Mouse (Mus musculus) inflammation-experienced regulatory T-cells, adult 16 weeks (primary cell): ENCODE measurements around the gene Rnf183. TPM values are rescaled to one million over a fixed set of nuclear protein-coding genes. Genes with fewer than 3 reads are reported as not detected.

Experiments used
- polyA plus RNA-seq: library from polyadenylated mRNA; unstranded; fragments of 100-300 nt; shearing (Covaris generic); gene quantifications from one replicate; pipeline ENCODE4 v1.2.1, GENCODE M21; 2017

Rnf183 gene
- not detected for polyA plus RNA-seq

DNA sequence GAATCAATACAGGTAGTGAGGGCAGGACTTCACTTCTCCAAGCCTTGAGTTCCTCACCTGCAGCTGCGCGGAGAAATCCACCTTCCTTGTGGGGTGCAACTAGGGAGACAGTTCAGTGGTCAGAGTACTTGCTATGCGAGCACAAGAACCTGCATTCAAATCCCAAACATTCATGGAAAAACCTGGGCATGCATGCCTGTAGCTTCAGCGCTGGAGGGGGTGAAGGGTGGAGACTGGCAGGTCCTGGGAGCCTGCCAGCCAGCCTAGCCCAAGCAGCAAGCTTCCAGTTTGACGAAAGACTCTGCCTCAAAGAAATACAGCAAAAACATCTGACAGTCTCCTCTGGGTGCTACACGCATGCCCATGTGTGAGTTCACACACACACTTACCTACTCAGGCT is at the start of gene Rnf183:
Rnf183 (minus strand) TSS at position 172 of the 400 bp plus-strand sequence.

GRCm38 (mm10) chr4:62479937-62480708 is 45.1 kb upstream of the Rnf183 start, which contains the start of gene Bspry:
TSS of gene Bspry (plus strand) at chr4:62480053.

DNA sequence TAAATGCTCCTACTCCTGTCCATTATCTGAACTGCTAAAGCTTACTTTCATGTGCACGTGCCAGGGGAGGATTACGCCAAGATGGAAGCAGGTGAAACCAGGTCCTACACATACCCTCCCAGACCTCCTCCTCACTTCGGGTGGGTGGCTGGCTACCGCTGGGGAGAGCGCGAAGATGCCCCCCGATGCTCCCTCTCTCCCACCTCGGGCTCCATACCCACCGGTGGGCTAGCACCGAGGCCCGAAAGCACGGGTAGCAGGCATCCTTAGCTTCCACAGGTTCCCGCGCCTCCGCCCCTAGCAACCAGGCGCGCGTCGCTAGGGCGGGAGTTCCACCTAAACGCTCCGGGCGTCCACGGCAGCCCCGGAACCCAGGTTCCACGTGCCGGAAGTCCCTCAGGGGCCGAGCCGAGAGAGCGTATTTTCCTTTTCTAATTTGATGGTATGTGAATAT is 35.6 kb upstream of the Rnf183 start, which contains the start of gene Wdr31:
Wdr31 (minus strand) TSS at position 299 of the 454 bp plus-strand sequence.

GRCm38 (mm10) chr4:62408601-62409282 is 26.3 kb downstream of the Rnf183 start, which contains the start of the genes Cdc26 and Prpf4:
TSS of gene Cdc26 (minus strand) at chr4:62408642.
TSS of gene Prpf4 (plus strand) at chr4:62408797.

Other genes with a start within 250 kb of the Rnf183 start
- gene Zfp37, start 204.2 kb downstream of the Rnf183 start, polyA plus RNA-seq: 0.17 TPM
- 20.9 TPM for gene Slc31a2, start 172.7 kb downstream of the Rnf183 start, polyA plus RNA-seq
- 71.1 TPM for gene Fkbp15, start 74.7 kb downstream of the Rnf183 start, polyA plus RNA-seq
- gene Slc31a1, start 74.5 kb downstream of the Rnf183 start, polyA plus RNA-seq: 10.3 TPM
- 109 TPM for gene Cdc26, start 26.6 kb downstream of the Rnf183 start, polyA plus RNA-seq
- 28.3 TPM for gene Prpf4, start 26.5 kb downstream of the Rnf183 start, polyA plus RNA-seq
- gene Wdr31, start 35.6 kb upstream of the Rnf183 start, polyA plus RNA-seq: 0.84 TPM
- 4.7 TPM for gene Bspry, start 44.8 kb upstream of the Rnf183 start, polyA plus RNA-seq
- 3.2 TPM for gene Hdhd3, start 68.2 kb upstream of the Rnf183 start, polyA plus RNA-seq
- 77.3 TPM for gene Alad, start 84.7 kb upstream of the Rnf183 start, polyA plus RNA-seq
- gene Pole3, start 89.8 kb upstream of the Rnf183 start, polyA plus RNA-seq: 35.6 TPM
- gene 4933430I17Rik, start 90.1 kb upstream of the Rnf183 start, polyA plus RNA-seq: 0.33 TPM
- gene Rgs3, start 124.6 kb upstream of the Rnf183 start, polyA plus RNA-seq: 145 TPM